35 mouse cellular contexts compared by ENCODE assay signal in the genomic region with DNA sequence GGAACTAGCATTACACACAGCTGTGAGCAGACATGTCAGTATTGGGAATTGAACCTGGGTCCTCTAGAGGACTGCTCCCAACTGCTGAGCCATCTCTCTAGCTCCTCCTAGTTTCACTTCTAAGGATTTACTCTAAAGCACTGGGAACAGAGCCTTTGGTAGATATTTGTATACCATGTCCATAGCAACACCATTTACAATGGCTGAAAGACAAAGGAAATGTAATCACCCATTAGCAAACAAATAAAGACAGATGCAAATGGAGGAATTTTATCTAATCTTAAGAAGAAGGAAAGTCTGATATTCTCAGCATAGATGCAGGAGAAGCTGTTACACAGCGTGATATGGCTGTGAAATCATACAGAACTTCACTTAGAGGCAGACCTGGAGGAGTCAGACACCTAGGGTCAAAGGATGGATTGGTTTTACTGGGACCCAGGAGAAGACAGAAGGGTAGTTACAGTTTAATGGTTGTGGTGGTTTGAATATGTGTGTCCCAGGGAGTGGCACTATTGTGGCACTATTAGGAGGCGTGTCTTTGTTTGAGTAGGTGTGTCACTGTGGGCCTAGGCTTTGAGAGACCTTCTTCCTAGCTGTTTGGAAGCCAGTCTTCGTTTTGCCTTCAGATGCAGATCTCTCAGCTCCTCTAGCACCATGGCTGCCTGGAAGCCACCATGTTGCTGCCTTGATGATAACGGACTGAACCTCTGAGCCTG. TPM values are rescaled to one million over a fixed set of nuclear protein-coding genes. Genes with fewer than 3 reads are reported as not detected.
DNase-seq lines count a peak whose midpoint lies in the region; ATAC-seq and TF ChIP-seq lines count a peak whose summit lies in the region.
"Had no signal": no experiment of that assay in that cellular context is flagged by ENCODE, and none has a peak within 500 bp of the region (broad histone marks: within the 10 kb centered on the region; RNA-seq: fewer than 3 reads in every experiment).

No protein-coding gene starts in this region.

- TF ChIP-seq CTCF in intestine, postnatal 0 days (IDR thresholded peaks at IDR 0.05; ENCODE audit: low read depth), result no peak

- H3K4me2 ChIP-seq in intestine, embryonic 15.5 days (replicated peaks), result no peak overlapping the region
- H3K4me2 ChIP-seq in intestine, postnatal 0 days (replicated peaks; ENCODE audit: low read depth), result no peak overlapping the region
- H3K4me2 ChIP-seq: embryonic facial prominence, embryonic 13.5 days; forebrain, embryonic 12.5 days; forebrain, embryonic 15.5 days; heart, embryonic 11.5 days; hindbrain, embryonic 13.5 days had no signal

- no peak overlapping the region for H3K9ac ChIP-seq in intestine, embryonic 15.5 days
- H3K9ac ChIP-seq in intestine, postnatal 0 days (ENCODE audit: low read depth, low read length), result no peak overlapping the region
- H3K9ac ChIP-seq in ES-E14 (ENCODE audit: insufficient read depth, low read depth, low read length, poor library complexity, severe bottlenecking), result no peak overlapping the region
- H3K9ac ChIP-seq: embryonic facial prominence, embryonic 13.5 days; forebrain, embryonic 12.5 days; forebrain, embryonic 15.5 days; hindbrain, embryonic 13.5 days had no signal

- H3K4me3 ChIP-seq in intestine, embryonic 15.5 days (replicated peaks), result no peak overlapping the region
- no peak overlapping the region for H3K4me3 ChIP-seq in intestine, postnatal 0 days (ENCODE audit: low read depth, low read length)
- H3K4me3 ChIP-seq in ES-E14 (ENCODE audit: insufficient read depth in 1 of 2, low read depth in 1 of 2, low read length in 2 of 2, poor library complexity in 1 of 2, severe bottlenecking in 1 of 2), result no peak overlapping the region
- H3K4me3 ChIP-seq: embryonic facial prominence, embryonic 13.5 days; erythroblast, embryonic 14.5 days; forebrain, embryonic 12.5 days; forebrain, embryonic 15.5 days; hindbrain, embryonic 10.5 days; hindbrain, embryonic 13.5 days had no signal

- H3K36me3 ChIP-seq in intestine, embryonic 15.5 days, result no peaks in the 10 kb centered on the region
- H3K36me3 ChIP-seq in intestine, postnatal 0 days (ENCODE audit: control insufficient read depth, insufficient read depth), result no peaks in the 10 kb centered on the region
- no peaks in the 10 kb centered on the region for H3K36me3 ChIP-seq in ES-E14 (ENCODE audit: control insufficient read depth, insufficient read depth, low read length, poor library complexity, severe bottlenecking)
- H3K36me3 ChIP-seq: embryonic facial prominence, embryonic 13.5 days; forebrain, embryonic 12.5 days; forebrain, embryonic 15.5 days; hindbrain, embryonic 10.5 days; hindbrain, embryonic 13.5 days had no signal

- H3K27me3 ChIP-seq in intestine, embryonic 15.5 days (replicated peaks), result no peaks in the 10 kb centered on the region
- H3K27me3 ChIP-seq in intestine, postnatal 0 days (replicated peaks; ENCODE audit: control insufficient read depth, insufficient read depth, low read length), result no peaks in the 10 kb centered on the region
- H3K27me3 ChIP-seq: embryonic facial prominence, embryonic 13.5 days; forebrain, embryonic 12.5 days; forebrain, embryonic 15.5 days; hindbrain, embryonic 13.5 days had no signal

- WGBS in intestine, embryonic 15.5 days, result 81% methylated on average over 4 of the region's 4 CpGs
- 61% methylated on average over 4 of the region's 4 CpGs for WGBS in intestine, postnatal 0 days

- no peaks in the 10 kb centered on the region for H3K4me1 ChIP-seq in intestine, embryonic 15.5 days (replicated peaks)
- H3K4me1 ChIP-seq in intestine, postnatal 0 days (replicated peaks; ENCODE audit: control insufficient read depth, insufficient read depth, low read length), result no peaks in the 10 kb centered on the region
- peaks cover 6 to 9% of the 10 kb centered on the region in 2 experiments; a peak in 3 of 4 replicates for H3K4me1 ChIP-seq in ES-E14 (ENCODE audit: control insufficient read depth in 2 of 2, insufficient read depth in 2 of 2, low read length in 2 of 2, poor library complexity in 1 of 2)
- H3K4me1 ChIP-seq: embryonic facial prominence, embryonic 13.5 days; forebrain, embryonic 12.5 days; forebrain, embryonic 15.5 days; hindbrain, embryonic 10.5 days; hindbrain, embryonic 13.5 days had no signal

- in situ Hi-C loops in ES-E14 (cut with MboI; ENCODE audit: low sequenced_read_pairs in 2 of 2, unreplicated experiment in 2 of 2), result no loop called here

- ATAC-seq in intestine, embryonic 15.5 days, result peak; percentile 59; the same call in 1 of the 2 replicates
- no peak for ATAC-seq in intestine, postnatal 0 days
- ATAC-seq: activated CD4-positive, CD25-positive, alpha-beta regulatory T cell, adult 4 months; CD4-positive, CD25-positive, alpha-beta regulatory T cell, adult 4 months; forebrain, embryonic 15.5 days; hindbrain, embryonic 16.5 days; Patski had no signal

- no peaks in the 10 kb centered on the region for H3K9me3 ChIP-seq in intestine, embryonic 15.5 days
- H3K9me3 ChIP-seq in intestine, postnatal 0 days (ENCODE audit: control insufficient read depth), result no peaks in the 10 kb centered on the region
- no peaks in the 10 kb centered on the region for H3K9me3 ChIP-seq in ES-E14 (ENCODE audit: control insufficient read depth, insufficient read depth, low read depth, low read length)
- H3K9me3 ChIP-seq: forebrain, embryonic 12.5 days; forebrain, embryonic 15.5 days; hindbrain, embryonic 13.5 days had no signal

- H3K27ac ChIP-seq in intestine, embryonic 15.5 days, result no peak overlapping the region
- no peak overlapping the region for H3K27ac ChIP-seq in intestine, postnatal 0 days (ENCODE audit: low read depth, low read length)
- H3K27ac ChIP-seq in ES-E14 (ENCODE audit: insufficient read depth, low read depth, low read length, poor library complexity, severe bottlenecking), result peak overlapping the region; percentile 75
- H3K27ac ChIP-seq: embryonic facial prominence, embryonic 13.5 days; forebrain, embryonic 12.5 days; forebrain, embryonic 15.5 days; hindbrain, embryonic 10.5 days; hindbrain, embryonic 13.5 days had no signal

- DNase-seq in ES-E14 (ENCODE audit: low read depth, low spot score), result peak; percentile 60
- DNase-seq in ZHBTc4 (ENCODE audit: low read depth, low spot score), result peak; percentile 92
- DNase-seq in gastrocnemius, postnatal 10 days, result no peak
- DNase-seq in spleen, postnatal 4 days (ENCODE audit: low spot score in 2 of 2), result no peak
- no peak for DNase-seq in adrenal gland, adult (ENCODE audit: inconsistent age in 2 of 2, low spot score in 1 of 2)
- DNase-seq: adrenal gland, postnatal 10 days; adrenal gland, postnatal 36 days; cerebellum, adult 18-20 months; cerebellum, adult 9-11 months; cerebellum, postnatal 25 days; gastrocnemius, postnatal 36 days; heart, postnatal 36 days; kidney, adult 2 months had no signal

TF ChIP-seq in ES-E14, 5 proteins besides CTCF, POLR2A, EP300 and RAD21:
- TF ChIP-seq CHD2 (IDR thresholded peaks at IDR 0.05; ENCODE audit: low read depth, low read length) (peak; percentile 59; the same call in 1 of the 2 replicates), HCFC1 (IDR thresholded peaks at IDR 0.05; ENCODE audit: borderline replicate concordance, insufficient read depth, low read length) (no peak)

RNA-seq across cellular contexts. Expression of gene 1700024P04Rik, which starts 7.1 kb away (rescaled TPM):
- not detected in 2 replicates for polyA plus RNA-seq in intestine, embryonic 15.5 days (2015; fragmentation: Nextera tagmentation; extraction: Ambion mirVana)
- not detected in 2 replicates for polyA plus RNA-seq in intestine, postnatal 0 days (2015; fragmentation: Nextera tagmentation; extraction: Ambion mirVana)
- total RNA-seq in ES-E14 (2012; rRNA removed), result not detected in 2 replicates
- not detected for total RNA-seq in gastrocnemius, postnatal 10 days (2021)
- total RNA-seq: adrenal gland, adult 18-20 months; adrenal gland, postnatal 10 days; adrenal gland, postnatal 36 days; common myeloid progenitor, adult 5-6 weeks; gastrocnemius, adult 8-10 months; gastrocnemius, postnatal 36 days; granulocyte monocyte progenitor cell, adult 5-6 weeks; heart, adult 8-10 months; heart, postnatal 36 days had no signal
- polyA plus RNA-seq: activated CD4-positive, CD25-positive, alpha-beta regulatory T cell, adult 4 months; C2C12; CD4-positive, CD25-positive, alpha-beta regulatory T cell, adult 4 months; embryonic facial prominence, embryonic 13.5 days; erythroblast, embryonic 14.5 days; forebrain, embryonic 12.5 days; forebrain, embryonic 15.5 days; heart, embryonic 11.5 days; heart, embryonic 14.5 days; heart, postnatal 0 days; hindbrain, embryonic 10.5 days; hindbrain, embryonic 13.5 days; hindbrain, embryonic 16.5 days; intestine, embryonic 16.5 days; kidney, adult 2 months; Patski had no signal

RNA-seq across cellular contexts. Expression of gene Tnpo1, which starts 51.0 kb away (rescaled TPM):
- 60.3 and 67.6 TPM in 2 replicates for polyA plus RNA-seq in intestine, embryonic 15.5 days (2015; fragmentation: Nextera tagmentation; extraction: Ambion mirVana)
- polyA plus RNA-seq in intestine, postnatal 0 days (2015; fragmentation: Nextera tagmentation; extraction: Ambion mirVana), result 24.3 and 24.5 TPM in 2 replicates
- 133 and 148 TPM in 2 replicates for total RNA-seq in ES-E14 (2012; rRNA removed)
- 10 to 100 TPM; 58.2 to 70.9 TPM for total RNA-seq in gastrocnemius, postnatal 10 days (2021)

Comparison
In these comparisons a context has a peak if more than half of its experiments do, and no peak if none do; other contexts are left out.
1. DNase-seq: peak in ES-E14 (single experiment) and ZHBTc4 (single experiment); none in gastrocnemius, postnatal 10 days (single experiment), spleen, postnatal 4 days (0 of 2) and adrenal gland, adult (0 of 2).